Mouse (Mus musculus) heart, embryonic 13.5 days (tissue): Measurements from ENCODE around the gene Mrln. TPM values are rescaled to one million over a fixed set of nuclear protein-coding genes. Genes with fewer than 3 reads are reported as not detected.

Source experiments
- ATAC-seq: fragments of 200-750 bp; cut with Nextera tagmentation; 2 replicates; pipeline ENCODE4 v1.8.0; 2017; ENCODE audit warnings: moderate TSS enrichment; ENCODE audit not compliant: insufficient number of reproducible peaks, low FRiP score, low TSS enrichment; ENCODE audit errors: extremely low read depth
- H3K27ac ChIP-seq: fragments of 300-500 bp; sonication (generic); replicated peaks from 2 replicates; pipeline ENCODE4 v1.5.1; 2015; ENCODE audit warnings: moderate library complexity, mild to moderate bottlenecking, inconsistent platforms
- H3K27me3 ChIP-seq: fragments of 300-500 bp; sonication (generic); replicated peaks from 2 replicates; pipeline ENCODE4 v1.6.1; 2015; ENCODE audit warnings: mild to moderate bottlenecking, inconsistent platforms
- H3K36me3 ChIP-seq: fragments of 300-500 bp; sonication (generic); 2 replicates; pipeline ENCODE4 v1.6.1; 2015; ENCODE audit warnings: mild to moderate bottlenecking, inconsistent platforms
- H3K4me1 ChIP-seq: fragments of 300-500 bp; sonication (generic); 2 replicates; pipeline ENCODE4 v1.6.1; 2015; ENCODE audit warnings: inconsistent platforms
- H3K4me2 ChIP-seq: fragments of 300-500 bp; sonication (generic); 2 replicates; pipeline ENCODE4 v1.6.1; 2015; ENCODE audit warnings: inconsistent platforms, mild to moderate bottlenecking, moderate library complexity
- H3K4me3 ChIP-seq: fragments of 300-500 bp; sonication (generic); 2 replicates; pipeline ENCODE4 v1.5.1; 2015; ENCODE audit warnings: moderate library complexity, mild to moderate bottlenecking, inconsistent platforms
- H3K9ac ChIP-seq: fragments of 300-500 bp; sonication (generic); 2 replicates; pipeline ENCODE4 v1.6.1; 2015; ENCODE audit warnings: inconsistent platforms, mild to moderate bottlenecking, moderate library complexity
- H3K9me3 ChIP-seq: fragments of 300-500 bp; sonication (generic); 2 replicates; pipeline ENCODE4 v1.6.1; 2016; ENCODE audit warnings: inconsistent platforms
- WGBS: fragments of 180-500 bp; shearing (Covaris S2); methylation state at CpG from one replicate; pipeline ENCODE4 v1.1.7; 2015; ENCODE audit warnings: mixed read lengths; 5-methylcytosine and 5-hydroxymethylcytosine counted together
- polyA plus RNA-seq: library from polyadenylated mRNA; unstranded; fragments of >200 nt; fragmentation: Nextera tagmentation; extraction: Ambion mirVana; gene quantifications from 2 replicates; pipeline ENCODE4 v1.2.1, GENCODE M21; 2015

Mrln gene
- polyA plus RNA-seq: 0.57 and 1.1 TPM in 2 replicates

DNA sequence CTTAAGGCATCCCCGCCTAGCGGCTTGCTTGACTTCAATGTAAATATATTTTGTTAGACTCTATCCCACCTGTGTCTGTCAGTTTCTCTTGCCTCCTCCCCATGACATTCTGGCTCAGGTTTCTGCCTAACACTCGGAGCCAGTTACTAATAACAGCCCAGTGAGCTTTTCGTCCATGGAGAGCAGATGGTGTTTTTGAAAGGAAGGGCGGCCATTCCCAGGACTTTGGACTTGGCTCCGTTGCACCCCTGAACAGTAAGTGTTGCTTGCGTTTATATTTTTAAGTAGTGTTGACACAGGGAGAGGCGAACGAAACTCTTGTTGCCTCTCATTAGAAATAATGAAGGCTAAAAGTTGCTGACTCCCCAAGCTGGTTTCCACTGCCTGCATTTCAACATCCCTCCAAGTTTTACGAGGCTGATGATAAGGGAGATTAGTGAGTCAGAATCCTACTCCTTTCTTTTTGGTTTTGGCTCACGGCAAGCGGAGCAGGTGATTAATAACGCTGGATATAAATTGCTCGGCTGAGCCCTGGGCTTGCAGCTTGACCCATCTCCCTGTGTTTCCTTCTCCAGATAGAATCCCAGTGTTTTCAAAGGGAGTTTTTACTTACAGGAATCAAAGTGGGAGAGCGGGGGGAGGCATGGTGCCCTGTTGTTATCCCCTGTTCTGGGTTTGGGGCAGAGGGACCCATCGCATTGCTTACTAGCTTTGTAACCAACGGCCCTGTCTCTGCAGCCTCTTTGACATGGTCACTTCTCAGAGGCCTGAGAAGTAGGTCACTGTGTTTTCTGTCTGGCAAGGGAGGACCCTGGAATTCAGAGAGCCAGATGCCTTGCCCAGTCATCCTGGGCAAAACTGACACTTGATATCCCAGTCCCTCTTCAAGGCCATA is at the start of gene Mrln:
Gene Mrln (plus strand): TSS at position 160 of the 895 bp plus-strand sequence.
- Histone ChIP-seq H3K4me3 (no peak within 1 kb of the TSS), H3K36me3 (no peaks in the 10 kb centered on the region), H3K4me1 (peaks cover 8% of the 10 kb centered on the region; the same call in 1 of the 2 replicates), H3K27ac (0 out of 2 replicates have a peak within 1 kb of the TSS, but pooled peaks have one; percentile 9), H3K4me2 (0 out of 2 replicates have a peak within 1 kb of the TSS, but pooled peaks have one; percentile 13), H3K27me3 (no peaks in the 10 kb centered on the region), H3K9ac (no peak within 1 kb of the TSS), H3K9me3 (peaks cover 6% of the 10 kb centered on the region; the same call in 1 of the 2 replicates)
- WGBS: 59% methylated on average over 17 of the region's 17 CpGs
- no peak for ATAC-seq

- no peak overlapping the region for H3K27ac ChIP-seq
- 0 out of 2 replicates have a peak, but pooled peaks cover 3% of the 10 kb centered on the region for H3K9me3 ChIP-seq
- ATAC-seq: no peak
- no peaks in the 10 kb centered on the region for H3K27me3 ChIP-seq
- H3K4me2 ChIP-seq: no peak overlapping the region
- H3K4me3 ChIP-seq: no peak overlapping the region
- H3K36me3 ChIP-seq: peaks cover 84% of the 10 kb centered on the region
- whole genome bisulfite sequencing: 72% methylated on average over 3 of the region's 3 CpGs
- H3K9ac ChIP-seq: no peak overlapping the region
- H3K4me1 ChIP-seq: peaks cover 35% of the 10 kb centered on the region
These were observed 47.9 kb upstream of the Mrln start for GRCm38 (mm10) chr10:70156431-70157165.

DNA sequence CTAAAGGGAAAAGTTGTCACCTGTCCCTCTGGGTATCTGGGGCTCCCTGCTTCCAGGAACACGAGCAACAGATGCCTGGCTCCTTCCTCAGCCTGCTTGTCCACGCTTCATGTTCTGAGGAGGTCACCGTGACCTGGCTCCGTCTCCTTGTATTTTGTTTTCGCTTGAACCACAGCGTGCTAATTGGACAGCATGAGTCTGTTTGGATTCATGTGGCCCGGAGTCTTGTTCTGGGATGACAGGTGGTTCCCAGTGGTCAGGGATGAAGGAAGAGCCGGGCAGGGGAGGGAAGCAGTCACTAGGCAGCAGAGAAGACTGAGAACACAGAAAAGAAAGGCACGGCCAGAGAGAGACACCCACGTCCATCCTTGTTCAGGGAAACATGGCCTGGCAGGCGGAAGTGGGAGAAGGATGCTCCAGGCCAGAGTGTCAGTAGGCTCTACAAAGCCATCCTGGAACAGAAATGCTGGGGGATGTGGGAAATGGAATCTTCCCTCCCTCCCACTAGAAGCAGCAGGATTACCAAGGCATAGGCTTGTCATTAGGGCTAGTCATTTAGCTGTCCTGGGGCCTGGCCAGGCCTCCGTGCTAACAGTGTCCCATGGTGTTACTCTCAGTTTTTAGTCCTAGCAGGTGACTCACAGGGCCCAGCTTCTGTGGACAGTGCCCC is 44.7 kb upstream of the Mrln start:
- H3K27me3 ChIP-seq: no peaks in the 10 kb centered on the region
- WGBS: 80% methylated on average over 12 of the region's 12 CpGs
- peaks cover 74% of the 10 kb centered on the region for H3K36me3 ChIP-seq
- H3K27ac ChIP-seq: no peak overlapping the region
- no peak overlapping the region for H3K4me3 ChIP-seq
- H3K9ac ChIP-seq: no peak overlapping the region
- H3K4me2 ChIP-seq: no peak overlapping the region
- 0 out of 2 replicates have a peak, but pooled peaks cover 3% of the 10 kb centered on the region for H3K9me3 ChIP-seq
- ATAC-seq: no peak
- H3K4me1 ChIP-seq: peaks cover 12% of the 10 kb centered on the region

DNA sequence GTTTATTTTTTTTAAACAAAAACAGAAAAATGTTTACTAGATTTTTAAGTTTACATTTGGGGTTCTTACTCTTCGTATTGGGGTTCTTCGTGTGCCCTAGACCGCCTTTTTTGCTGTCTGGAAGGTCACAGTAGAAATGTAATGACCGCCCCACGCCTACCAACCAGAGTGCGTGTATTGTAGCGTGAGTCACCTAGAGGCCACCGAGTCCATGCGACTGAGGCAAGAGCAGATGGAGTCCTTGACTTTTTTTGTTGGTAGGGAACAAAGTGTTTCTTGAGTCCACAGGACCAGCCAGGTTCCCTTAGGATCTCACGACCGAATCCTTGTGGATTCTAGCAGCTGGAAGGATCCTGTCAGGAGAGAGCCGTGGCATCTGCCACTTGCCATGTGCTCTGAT is 43.7 kb upstream of the Mrln start:
- Histone ChIP-seq H3K27ac (no peak overlapping the region), H3K4me2 (no peak overlapping the region), H3K4me1 (peaks cover 22% of the 10 kb centered on the region), H3K27me3 (no peaks in the 10 kb centered on the region), H3K9ac (no peak overlapping the region), H3K36me3 (peaks cover 64% of the 10 kb centered on the region), H3K4me3 (no peak overlapping the region), H3K9me3 (0 out of 2 replicates have a peak, but pooled peaks cover 3% of the 10 kb centered on the region)
- WGBS: 91% methylated on average over 12 of the region's 12 CpGs
- no peak for ATAC-seq

DNA sequence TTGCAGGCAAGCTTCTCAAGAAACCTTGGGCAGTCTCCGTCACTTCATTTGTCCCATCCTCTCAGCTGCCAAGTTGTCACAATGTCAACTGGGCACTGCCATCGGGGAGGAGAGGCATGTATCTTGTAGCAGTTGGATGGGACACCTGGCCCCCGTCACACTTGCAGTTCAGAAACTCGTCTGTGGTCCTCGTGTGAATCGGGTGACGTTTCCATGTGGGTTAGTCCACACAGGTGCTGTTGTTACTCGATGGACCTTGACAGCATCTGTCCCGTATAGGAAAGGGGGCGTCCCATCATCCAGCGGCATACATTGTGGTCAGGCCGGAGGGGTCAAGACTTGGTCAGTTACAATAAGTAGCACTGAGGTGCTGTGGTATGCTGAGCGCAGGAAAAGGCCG is 43.0 kb upstream of the Mrln start:
- ATAC-seq: no peak
- WGBS: 88% methylated on average over 14 of the region's 14 CpGs
- peaks cover 29% of the 10 kb centered on the region for H3K4me1 ChIP-seq
- H3K4me2 ChIP-seq: no peak overlapping the region
- H3K9me3 ChIP-seq: 0 out of 2 replicates have a peak, but pooled peaks cover 3% of the 10 kb centered on the region
- H3K36me3 ChIP-seq: peaks cover 57% of the 10 kb centered on the region
- no peaks in the 10 kb centered on the region for H3K27me3 ChIP-seq
- no peak overlapping the region for H3K9ac ChIP-seq
- H3K27ac ChIP-seq: no peak overlapping the region
- H3K4me3 ChIP-seq: no peak overlapping the region

GRCm38 (mm10) chr10:70163681-70164080 is 40.8 kb upstream of the Mrln start:
- Histone ChIP-seq H3K9ac (no peak overlapping the region; the same call in 1 of the 2 replicates), H3K9me3 (no peaks in the 10 kb centered on the region), H3K36me3 (peaks cover 54% of the 10 kb centered on the region), H3K4me3 (no peak overlapping the region), H3K27ac (no peak overlapping the region), H3K4me2 (no peak overlapping the region), H3K4me1 (peaks cover 45% of the 10 kb centered on the region), H3K27me3 (no peaks in the 10 kb centered on the region)
- ATAC-seq: no peak
- 68% methylated on average over 5 of the region's 5 CpGs for WGBS

- H3K27ac ChIP-seq: peak overlapping the region; percentile 17; the same call in 1 of the 2 replicates
- WGBS: 34% methylated on average over 6 of the region's 6 CpGs
- peak overlapping the region; percentile 48 for H3K9ac ChIP-seq
These were observed 38.6 kb upstream of the Mrln start for GRCm38 (mm10) chr10:70165877-70166276.

GRCm38 (mm10) chr10:70166427-70166826 is 38.0 kb upstream of the Mrln start:
- Histone ChIP-seq H3K4me2 (no peak overlapping the region), H3K4me3 (no peak overlapping the region), H3K27me3 (no peaks in the 10 kb centered on the region), H3K4me1 (peaks cover 59% of the 10 kb centered on the region), H3K9me3 (no peaks in the 10 kb centered on the region), H3K27ac (peak overlapping the region; percentile 17; the same call in 1 of the 2 replicates), H3K9ac (peak overlapping the region; percentile 48; the same call in 1 of the 2 replicates), H3K36me3 (peaks cover 55% of the 10 kb centered on the region)
- 41% methylated on average over 5 of the region's 5 CpGs for WGBS
- ATAC-seq: no peak

More at GRCm38 (mm10) chr10:70165877-70166276, 38.6 kb upstream of the Mrln start:
- no peak overlapping the region for H3K4me3 ChIP-seq
- no peak for ATAC-seq
- H3K4me2 ChIP-seq: no peak overlapping the region
- H3K36me3 ChIP-seq: peaks cover 55% of the 10 kb centered on the region
- H3K9me3 ChIP-seq: no peaks in the 10 kb centered on the region
- H3K4me1 ChIP-seq: peaks cover 59% of the 10 kb centered on the region
- H3K27me3 ChIP-seq: no peaks in the 10 kb centered on the region

DNA sequence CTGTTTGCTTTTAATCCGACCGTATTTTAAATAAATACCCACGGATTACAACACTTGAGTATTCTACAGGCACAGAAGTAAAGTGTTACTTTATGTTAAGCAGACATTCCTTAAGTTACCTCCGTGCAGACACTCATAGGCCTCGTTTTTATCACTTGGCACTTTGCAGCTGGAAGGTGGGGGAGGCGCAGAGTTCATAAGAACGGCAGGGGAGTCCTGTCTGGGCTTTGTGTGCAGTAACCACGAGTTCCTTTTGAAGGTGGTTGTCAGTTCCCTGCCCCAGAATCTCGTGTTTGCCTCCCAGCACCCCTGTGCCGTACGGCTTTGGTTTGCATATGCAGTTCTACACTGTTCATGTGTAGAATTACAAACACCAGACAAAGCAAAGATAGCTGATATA is 36.8 kb upstream of the Mrln start:
- 34% methylated on average over 11 of the region's 11 CpGs for WGBS
- Histone ChIP-seq H3K4me1 (peaks cover 59% of the 10 kb centered on the region), H3K9me3 (no peaks in the 10 kb centered on the region), H3K27ac (peak overlapping the region; percentile 37; the same call in 1 of the 2 replicates), H3K4me3 (no peak overlapping the region), H3K27me3 (no peaks in the 10 kb centered on the region), H3K9ac (no peak overlapping the region), H3K36me3 (peaks cover 55% of the 10 kb centered on the region), H3K4me2 (no peak overlapping the region)
- no peak for ATAC-seq

- Histone ChIP-seq H3K27me3 (no peaks in the 10 kb centered on the region), H3K27ac (peak overlapping the region; percentile 63), H3K36me3 (peaks cover 60% of the 10 kb centered on the region), H3K9ac (peak overlapping the region; percentile 29; the same call in 1 of the 2 replicates), H3K4me2 (no peak overlapping the region), H3K9me3 (no peaks in the 10 kb centered on the region), H3K4me1 (peaks cover 64% of the 10 kb centered on the region), H3K4me3 (no peak overlapping the region)
- WGBS: 68% methylated on average over 13 of the region's 13 CpGs
- no peak for ATAC-seq
These were observed 36.1 kb upstream of the Mrln start for GRCm38 (mm10) chr10:70168396-70168795.
